Mouse (Mus musculus) brain, embryonic 14.5 days (tissue): ENCODE measurements around the gene Zc3h14. TPM values are rescaled to one million over a fixed set of nuclear protein-coding genes. Genes with fewer than 3 reads are reported as not detected.

Source experiments
- DNase-seq: peaks from one replicate; pipeline ENCODE4 v3.0.0-alpha.2; 2011; ENCODE audit warnings: low read depth
- CTCF ChIP-seq: fragments of 200-500 bp; IDR thresholded peaks from 2 replicates; pipeline ENCODE4 v1.5.1; 2012; ENCODE audit warnings: inconsistent platforms, mild to moderate bottlenecking, moderate library complexity, borderline replicate concordance; ENCODE audit not compliant: insufficient read depth, insufficient read length; ENCODE audit errors: extremely low read depth
- POLR2A ChIP-seq: fragments of 200-500 bp; IDR thresholded peaks from 2 replicates; pipeline ENCODE4 v1.6.1; 2012; ENCODE audit warnings: mild to moderate bottlenecking, inconsistent platforms, borderline replicate concordance; ENCODE audit not compliant: poor library complexity, insufficient read depth, insufficient read length, severe bottlenecking; ENCODE audit errors: extremely low read depth
- polyA plus RNA-seq: library from polyadenylated mRNA; depleted of rRNA; stranded (reverse); fragments of >200 nt; gene quantifications from 2 replicates; pipeline ENCODE4 v1.2.3, GENCODE M21; 2012; rRNA removed

The Zc3h14 gene
- 135 and 138 TPM in 2 replicates for polyA plus RNA-seq

DNA sequence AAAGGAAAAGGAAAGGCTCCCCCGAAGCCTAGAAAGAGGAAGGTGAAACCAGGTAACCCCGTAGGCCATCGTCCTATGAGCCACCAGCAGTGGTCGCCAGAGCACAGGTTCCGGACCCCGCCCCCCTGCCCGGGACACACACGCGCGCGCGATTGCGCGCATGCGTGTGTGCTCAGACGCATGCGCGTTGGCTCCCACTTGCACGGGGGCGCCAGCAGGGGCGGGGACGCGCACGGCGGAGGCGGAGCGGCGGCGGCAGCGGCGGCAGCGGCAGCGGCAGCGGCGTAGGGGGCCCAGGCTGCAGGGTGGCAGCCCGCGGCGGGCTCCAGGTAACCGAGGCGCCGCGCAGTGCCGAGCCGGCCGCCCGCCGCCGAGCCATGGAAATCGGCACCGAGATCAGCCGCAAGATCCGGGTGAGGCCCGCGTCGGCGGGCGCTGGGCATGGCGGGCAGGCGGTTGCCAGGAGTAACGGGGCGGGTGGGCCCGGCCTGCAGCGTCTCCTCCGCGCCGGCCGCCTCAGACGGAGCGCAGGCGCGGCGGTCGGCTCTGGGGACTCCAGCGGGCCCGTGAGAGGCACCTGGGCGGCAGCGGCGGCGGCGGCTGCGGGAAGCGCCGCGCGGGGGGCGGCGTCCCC, at the start of gene Zc3h14:
Zc3h14 (plus strand) TSS at position 219 of the 634 bp plus-strand sequence.
- TF ChIP-seq CTCF = peak; percentile 71
- peak; percentile 61; the same call in 1 of the 2 replicates for TF ChIP-seq POLR2A
- peak; percentile 97 for DNase-seq

DNA sequence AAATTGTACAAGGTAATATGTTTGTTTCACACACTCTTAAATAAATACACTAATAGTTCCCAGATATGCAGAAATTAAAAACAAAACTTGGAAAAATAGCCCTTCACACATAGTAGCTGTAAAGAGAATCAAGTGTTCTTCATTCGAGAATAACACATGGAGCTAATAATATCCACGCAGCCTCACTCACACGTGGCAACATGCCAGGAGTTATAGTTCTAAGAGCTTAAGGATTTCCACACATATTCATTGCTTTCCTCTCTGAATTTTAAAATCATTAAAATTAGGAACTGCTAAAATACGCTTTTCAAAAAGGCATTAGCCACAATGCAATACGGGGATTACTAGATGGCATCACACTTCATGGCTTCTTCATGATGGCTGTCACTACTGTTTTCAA, 49.6 kb upstream of the Zc3h14 start:
- no peak for TF ChIP-seq CTCF
- TF ChIP-seq POLR2A = no peak
- peak; percentile 45 for DNase-seq

- TF ChIP-seq CTCF (no peak), POLR2A (no peak)
- peak; percentile 42 for DNase-seq
Measured at GRCm38 (mm10) chr12:98701564-98701963, 45.2 kb upstream of the Zc3h14 start.

GRCm38 (mm10) chr12:98703554-98703953, 43.2 kb upstream of the Zc3h14 start:
- TF ChIP-seq CTCF (no peak), POLR2A (no peak)
- DNase-seq = no peak

- TF ChIP-seq POLR2A = no peak
- no peak for DNase-seq
Measured at GRCm38 (mm10) chr12:98703961-98704360, 42.8 kb upstream of the Zc3h14 start.

GRCm38 (mm10) chr12:98712819-98713218, 33.9 kb upstream of the Zc3h14 start:
- no peak for DNase-seq
- no peak for TF ChIP-seq POLR2A

GRCm38 (mm10) chr12:98713621-98714103, 33.1 kb upstream of the Zc3h14 start:
- DNase-seq = no peak

GRCm38 (mm10) chr12:98714757-98715156, 32.0 kb upstream of the Zc3h14 start:
- DNase-seq = no peak
- no peak for TF ChIP-seq POLR2A
- TF ChIP-seq CTCF = no peak

More at GRCm38 (mm10) chr12:98713621-98714103, 33.1 kb upstream of the Zc3h14 start:
- TF ChIP-seq CTCF = no peak
- no peak for TF ChIP-seq POLR2A

GRCm38 (mm10) chr12:98716142-98716541, 30.6 kb upstream of the Zc3h14 start:
- TF ChIP-seq POLR2A = no peak
- no peak for TF ChIP-seq CTCF
- no peak for DNase-seq

GRCm38 (mm10) chr12:98720628-98721027, 26.1 kb upstream of the Zc3h14 start:
- DNase-seq = peak; percentile 92
- TF ChIP-seq CTCF (no peak), POLR2A (no peak)

DNA sequence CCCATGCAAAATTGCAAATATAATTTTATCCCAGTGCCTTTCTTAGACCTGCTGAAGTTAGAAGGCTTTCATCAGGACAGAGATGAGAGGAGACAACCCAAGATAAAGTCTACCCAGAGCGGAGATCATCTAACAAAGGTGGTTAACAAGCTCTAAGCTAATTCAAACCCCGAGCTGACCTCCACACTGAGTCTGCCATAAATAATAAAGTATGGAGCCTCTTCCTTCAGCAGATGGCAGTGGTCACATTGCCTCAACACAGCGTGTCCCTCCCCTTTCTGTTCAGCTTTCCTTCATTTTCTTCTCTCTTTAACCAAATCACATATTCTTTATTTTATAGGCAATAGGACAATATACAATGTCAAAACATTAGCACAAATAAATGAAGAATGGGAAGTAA, 25.7 kb upstream of the Zc3h14 start:
- TF ChIP-seq POLR2A = no peak
- DNase-seq = peak; percentile 70

- TF ChIP-seq CTCF (no peak), POLR2A (no peak)
- DNase-seq = no peak
Measured at GRCm38 (mm10) chr12:98724224-98724623, 22.5 kb upstream of the Zc3h14 start.
